Mouse (Mus musculus) megakaryocyte, adult 5-6 weeks (primary cell): Measurements from ENCODE around the gene Rnf224. TPM values are rescaled to one million over a fixed set of nuclear protein-coding genes. Genes with fewer than 3 reads are reported as not detected.
"Not testable (repeated sequence)": the region's sequence is repeated elsewhere in the genome, so short reads cannot be mapped to it uniquely, and the experiment has no call there.

Experiments used
- ATAC-seq: 2 replicates; pipeline ENCODE4 v1.8.0; 2016; ENCODE audit warnings: mild to moderate bottlenecking, inconsistent platforms; ENCODE audit not compliant: poor library complexity, severe bottlenecking
- total RNA-seq, 2 experiments: library from RNA; stranded (forward) in 1 of 2; stranded (reverse) in 1 of 2; fragments of 153-499, 151-499 nt in 1 of 2; fragments of 221-1000, 200-1000 nt in 1 of 2; gene quantifications; 2 replicates each; pipeline versions ENCODE4 v1.2.3 to v1.2.4; 2015 to 2017

Gene Rnf224
- total RNA-seq, 2 experiments from 2014 or later, result not detected

- ATAC-seq, result not testable (repeated sequence)
These were observed 20.0 kb upstream of the Rnf224 start for GRCm38 (mm10) chr2:25256443-25257109.

GRCm38 (mm10) chr2:25255284-25255779 lies 18.7 kb upstream of the Rnf224 start, which contains the start of gene Tmem203:
Tmem203 (plus strand) TSS chr2:25255439.
- ATAC-seq, result peak; percentile 97

GRCm38 (mm10) chr2:25252331-25252730 lies 15.7 kb upstream of the Rnf224 start:
- no peak for ATAC-seq

- ATAC-seq, result no peak
These were observed 9.8 kb upstream of the Rnf224 start, which contains the start of gene AL732309.1 for GRCm38 (mm10) chr2:25246183-25247072. AL732309.1 (minus strand) TSS chr2:25246863.

- no peak for ATAC-seq
These were observed 7.6 kb upstream of the Rnf224 start for GRCm38 (mm10) chr2:25244144-25244543.

- no peak for ATAC-seq
These were observed 6.8 kb upstream of the Rnf224 start for GRCm38 (mm10) chr2:25243342-25243741.

GRCm38 (mm10) chr2:25242101-25242506 lies 5.5 kb upstream of the Rnf224 start, which contains the start of the genes Rnf208 and Cysrt1:
Rnf208 (plus strand) TSS chr2:25242255.
Cysrt1 (minus strand) TSS chr2:25242452.
- no peak for ATAC-seq

GRCm38 (mm10) chr2:25241438-25241775 lies 4.8 kb upstream of the Rnf224 start:
- no peak for ATAC-seq

GRCm38 (mm10) chr2:25240723-25241437 lies 4.3 kb upstream of the Rnf224 start:
- peak; percentile 51 for ATAC-seq

- ATAC-seq, result no peak
These were observed 3.7 kb upstream of the Rnf224 start for GRCm38 (mm10) chr2:25240310-25240709.

GRCm38 (mm10) chr2:25239766-25240165 lies 3.2 kb upstream of the Rnf224 start:
- ATAC-seq, result no peak

GRCm38 (mm10) chr2:25238106-25238505 lies 1.5 kb upstream of the Rnf224 start:
- no peak for ATAC-seq

GRCm38 (mm10) chr2:25237522-25237921 lies 935 bp upstream of the Rnf224 start:
- ATAC-seq, result no peak

GRCm38 (mm10) chr2:25234551-25235220 lies 1.9 kb downstream of the Rnf224 start:
- no peak for ATAC-seq

GRCm38 (mm10) chr2:25234050-25234449 lies 2.5 kb downstream of the Rnf224 start, which contains the start of gene Slc34a3:
Slc34a3 (minus strand) TSS chr2:25234364.
- no peak for ATAC-seq

- ATAC-seq, result peak; percentile 55
These were observed 3.2 kb downstream of the Rnf224 start for GRCm38 (mm10) chr2:25233421-25233820.

GRCm38 (mm10) chr2:25231038-25231437 lies 5.5 kb downstream of the Rnf224 start:
- ATAC-seq, result no peak

- no peak for ATAC-seq
These were observed 6.0 kb downstream of the Rnf224 start for GRCm38 (mm10) chr2:25230581-25230980.

GRCm38 (mm10) chr2:25229582-25229981 lies 7.0 kb downstream of the Rnf224 start:
- ATAC-seq, result no peak

- no peak for ATAC-seq
These were observed 7.5 kb downstream of the Rnf224 start for GRCm38 (mm10) chr2:25228995-25229530.
